Mouse (Mus musculus) mesoderm, embryonic 11.5 days (tissue): ENCODE data around the gene Efemp1.

Source experiments
- DNase-seq: peaks from one replicate; pipeline ENCODE4 v3.0.0-alpha.2; 2012; ENCODE audit warnings: low read depth, low spot score

Efemp1 gene

GRCm38 (mm10) chr11:28934449-28934848 is 81.4 kb downstream of the Efemp1 start:
- no peak for DNase-seq

DNA sequence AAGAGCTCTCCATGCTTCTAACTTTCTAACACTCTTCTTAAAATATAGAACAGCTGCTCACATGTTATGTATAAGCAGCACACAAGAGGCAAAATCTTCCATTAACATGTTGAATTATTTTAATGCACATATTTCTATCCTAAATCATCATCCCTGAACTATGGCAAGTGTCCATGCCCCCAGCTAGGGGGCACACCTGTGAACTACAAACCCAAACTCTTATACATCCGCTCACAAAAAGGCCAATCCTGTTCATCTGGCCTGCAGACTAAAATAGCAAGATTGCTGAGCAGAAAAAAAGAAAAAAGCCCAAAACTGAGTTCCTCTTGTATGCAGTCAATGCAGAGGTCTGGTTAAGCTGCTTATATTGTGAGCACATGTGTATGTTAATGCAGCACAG is 86.6 kb downstream of the Efemp1 start:
- DNase-seq, result no peak

GRCm38 (mm10) chr11:28951586-28952210 is 98.7 kb downstream of the Efemp1 start:
- DNase-seq, result no peak

DNA sequence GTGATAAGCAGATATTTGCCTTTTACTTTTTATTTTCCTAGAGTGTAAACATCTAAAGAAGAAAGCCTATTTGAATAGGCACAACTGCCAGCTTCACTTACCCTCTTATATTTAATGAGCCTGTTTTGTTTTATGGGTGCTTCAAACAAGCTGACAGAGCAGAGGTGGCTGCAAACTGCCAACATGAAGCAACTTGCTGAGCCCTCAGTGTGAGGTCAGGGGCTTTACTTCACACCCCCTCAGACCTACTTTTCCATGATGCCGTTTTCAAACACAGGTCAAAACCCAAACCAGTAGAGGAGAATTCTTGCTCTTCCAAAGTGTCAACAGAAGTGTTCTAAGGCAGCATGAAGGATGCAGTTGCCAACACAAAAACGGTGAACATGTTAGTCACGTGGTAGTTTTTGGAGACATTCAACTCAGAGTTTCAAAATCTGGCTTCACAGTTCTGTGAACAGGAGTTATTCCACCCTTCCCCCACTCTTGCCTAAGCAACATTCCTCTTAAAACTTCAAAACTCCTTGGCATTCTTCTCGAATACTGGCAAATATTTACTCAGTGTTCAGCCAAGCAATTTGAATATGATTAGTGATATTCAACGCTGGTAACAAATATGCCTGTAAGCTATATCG is 101.8 kb downstream of the Efemp1 start:
- DNase-seq, result no peak

DNA sequence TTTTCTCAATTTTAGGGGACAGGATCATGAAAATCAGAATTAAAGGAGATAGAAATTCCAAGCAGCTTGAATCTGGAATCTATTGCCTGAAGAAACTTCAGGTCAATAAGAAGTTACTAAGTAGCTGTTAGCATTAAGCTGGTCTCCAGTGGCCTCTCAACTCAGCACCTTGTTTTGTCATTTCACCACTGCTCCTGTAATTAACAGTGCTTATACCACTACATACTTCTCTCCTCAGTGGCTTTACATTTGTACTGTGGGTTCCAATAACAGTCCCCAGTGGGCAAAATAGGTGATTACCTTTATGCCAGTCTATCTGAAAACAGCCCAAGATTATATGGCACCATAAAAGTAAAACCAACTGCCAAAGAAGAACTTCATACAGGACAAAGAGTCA is 102.3 kb downstream of the Efemp1 start:
- no peak for DNase-seq

- no peak for DNase-seq
Observed at GRCm38 (mm10) chr11:28961381-28961780, 108.4 kb downstream of the Efemp1 start.
